Mouse (Mus musculus) C3H10T1/2 (cell line): ENCODE measurements around the gene Gm3015. TPM values are rescaled to one million over a fixed set of nuclear protein-coding genes. Genes with fewer than 3 reads are reported as not detected.

Experiments used
- polyA plus RNA-seq, 2 experiments: library from polyadenylated mRNA; unstranded; fragments of >200 nt; fragmentation: generic; extraction: Trizol; gene quantifications; one replicate each; pipeline ENCODE4 v1.2.1; 2012; ENCODE audit warnings: missing spikeins in 2 of 2

The Gm3015 gene
- polyA plus RNA-seq: not detected

DNA sequence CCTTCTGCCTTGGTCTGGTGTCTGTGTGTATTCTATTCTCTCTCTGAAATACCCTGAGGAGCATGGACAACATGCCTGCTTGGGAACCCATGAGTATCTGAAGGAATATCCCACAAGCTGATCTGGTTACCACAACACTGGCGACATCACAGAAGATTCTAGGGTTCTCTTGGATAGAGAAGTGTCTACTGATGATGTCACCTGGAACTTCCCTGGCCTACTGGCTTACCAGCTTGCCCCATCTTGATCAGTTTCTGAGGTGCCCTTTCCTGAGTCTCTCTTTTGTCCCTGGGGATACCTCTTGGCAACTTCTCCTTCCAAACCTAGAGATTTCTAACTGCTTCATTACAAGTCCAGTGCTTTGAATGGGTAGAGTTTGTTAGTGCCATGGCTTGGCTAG, at the start of gene Gm3015:
Gene Gm3015, minus strand, starts transcription at position 101 of the 400 bp plus-strand sequence.

DNA sequence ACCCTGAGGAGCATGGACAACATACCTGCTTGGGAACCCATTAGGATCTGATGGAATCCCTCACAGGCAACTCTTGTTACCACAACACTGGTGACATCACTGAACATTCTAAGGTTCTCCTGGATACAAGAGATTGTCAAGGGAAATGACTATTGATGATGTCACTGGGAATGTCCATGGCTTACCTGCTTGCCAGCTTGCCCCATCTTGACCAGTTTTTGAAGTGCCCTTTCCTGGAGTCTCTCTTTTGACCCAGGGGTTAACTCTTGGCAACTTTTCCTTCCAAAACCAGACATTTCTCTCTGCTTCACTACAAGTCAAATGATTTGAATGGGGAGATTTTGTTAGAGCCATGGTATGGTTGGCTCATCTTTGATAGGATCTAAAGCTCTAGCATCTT, 29.3 kb upstream of the Gm3015 start, which contains the start of gene Gm10377:
Gene Gm10377, minus strand, starts transcription at position 101 of the 400 bp plus-strand sequence.

Other genes starting within 250 kb of the Gm3015 start
- not detected for gene Gm8024, start 244.5 kb downstream of the Gm3015 start, polyA plus RNA-seq
- gene Gm17124, start 168.9 kb downstream of the Gm3015 start, polyA plus RNA-seq: not detected
- not detected for gene Gm3633, start 126.9 kb downstream of the Gm3015 start, polyA plus RNA-seq
- gene Gm10378, start 112.9 kb downstream of the Gm3015 start, polyA plus RNA-seq: under 1 TPM in 1 of 2 experiments, not detected in 1; 0.11 TPM
- not detected for gene Gm10377, start 29.2 kb upstream of the Gm3015 start, polyA plus RNA-seq
- not detected for gene Gm21977, start 84.7 kb upstream of the Gm3015 start, polyA plus RNA-seq
- not detected for gene Gm8082, start 224.8 kb upstream of the Gm3015 start, polyA plus RNA-seq
- gene Gm10376, start 246.8 kb upstream of the Gm3015 start, polyA plus RNA-seq: not detected